Mouse (Mus musculus): ENCODE measurements at regions not wholly inside any gene's neighbourhood (a gene's known extent, or its start where the extent isn't known, plus 50 kb on each side); places are given as distances from the start of the nearest gene placed in this dataset.

GRCm38 (mm10) chr5:100982573-100982936 lies 137.0 kb downstream of the Gpat3 start:
- Histone ChIP-seq H3K79me2 (ENCODE audit: control insufficient read depth, insufficient read depth, low read length, poor library complexity) (no peaks in the 10 kb centered on the region), H3K27me3 (ENCODE audit: control insufficient read depth in 1 of 2, insufficient read depth in 2 of 2, low read length in 2 of 2) (no peaks in the 10 kb centered on the region), H3K36me3 (ENCODE audit: control insufficient read depth in 1 of 2, insufficient read depth in 2 of 2, low read length in 2 of 2) (no peaks in the 10 kb centered on the region), H3K27ac (ENCODE audit: control insufficient read depth, low read depth, low read length) (no peak overlapping the region), H3K9ac (ENCODE audit: control insufficient read depth, low read depth, low read length, poor library complexity, severe bottlenecking) (no peak overlapping the region), H3K4me3 (ENCODE audit: control insufficient read depth in 1 of 2, insufficient read depth in 1 of 2, low read depth in 2 of 2, low read length in 2 of 2) (no peak overlapping the region), H3K4me1 (ENCODE audit: control insufficient read depth in 1 of 2, insufficient read depth in 2 of 2, low read length in 2 of 2) (no peaks in the 10 kb centered on the region), H3K9me3 (replicated peaks; ENCODE audit: insufficient read depth, low read length) (no peaks in the 10 kb centered on the region)
- TF ChIP-seq GATA1 (IDR thresholded peaks at IDR 0.05; ENCODE audit: low read depth, low read length) (no peak), SMC3 (IDR thresholded peaks at IDR 0.05; ENCODE audit: low read depth, low read length) (no peak), SIN3A (IDR thresholded peaks at IDR 0.05; ENCODE audit: low read length) (no peak), RAD21 (IDR thresholded peaks at IDR 0.05; ENCODE audit: low read depth, low read length) (no peak), ZC3H11A (IDR thresholded peaks at IDR 0.05; ENCODE audit: low read depth, low read length) (no peak), TBP (IDR thresholded peaks at IDR 0.05; ENCODE audit: low read depth, low read length) (no peak), TCF12 (IDR thresholded peaks at IDR 0.05; ENCODE audit: low read depth, low read length) (no peak)
- DNase-seq (ENCODE audit: low read depth, low spot score) = no peak

- H3K9ac ChIP-seq (ENCODE audit: control insufficient read depth, low read depth, low read length, poor library complexity, severe bottlenecking) = no peak overlapping the region
- no peaks in the 10 kb centered on the region for H3K27me3 ChIP-seq (ENCODE audit: control insufficient read depth in 1 of 2, insufficient read depth in 2 of 2, low read length in 2 of 2)
- H3K9me3 ChIP-seq (replicated peaks; ENCODE audit: insufficient read depth, low read length) = no peaks in the 10 kb centered on the region
- H3K79me2 ChIP-seq (ENCODE audit: control insufficient read depth, insufficient read depth, low read length, poor library complexity) = no peaks in the 10 kb centered on the region
- no peaks in the 10 kb centered on the region for H3K4me1 ChIP-seq (ENCODE audit: control insufficient read depth in 1 of 2, insufficient read depth in 2 of 2, low read length in 2 of 2)
- no peak overlapping the region for H3K4me3 ChIP-seq (ENCODE audit: control insufficient read depth in 1 of 2, insufficient read depth in 1 of 2, low read depth in 2 of 2, low read length in 2 of 2)
- H3K36me3 ChIP-seq (ENCODE audit: control insufficient read depth in 1 of 2, insufficient read depth in 2 of 2, low read length in 2 of 2) = no peaks in the 10 kb centered on the region
- no peak for DNase-seq (ENCODE audit: low read depth, low spot score)
- TF ChIP-seq USF1 (IDR thresholded peaks at IDR 0.05; ENCODE audit: low read depth, low read length) (no peak), TAL1 (IDR thresholded peaks at IDR 0.05; ENCODE audit: low read length) (no peak), ZC3H11A (IDR thresholded peaks at IDR 0.05; ENCODE audit: low read depth, low read length) (no peak), KAT2A (conservative IDR thresholded peaks at IDR 0.05; ENCODE audit: low read depth, low read length) (no peak), NELFE (IDR thresholded peaks at IDR 0.05; ENCODE audit: low read depth, low read length) (no peak), POLR2AphosphoS5 (IDR thresholded peaks at IDR 0.05; ENCODE audit: borderline replicate concordance, low read depth, low read length) (no peak), BHLHE40 (IDR thresholded peaks at IDR 0.05; ENCODE audit: borderline replicate concordance, low read depth, low read length) (no peak), JUND (IDR thresholded peaks at IDR 0.05; ENCODE audit: low read depth, low read length) (no peak), MEF2A (IDR thresholded peaks at IDR 0.05; ENCODE audit: extremely low read depth, insufficient replicate concordance, low read depth, low read length, poor library complexity, severe bottlenecking) (no peak), TBP (IDR thresholded peaks at IDR 0.05; ENCODE audit: low read depth, low read length) (no peak)
- H3K27ac ChIP-seq (ENCODE audit: control insufficient read depth, low read depth, low read length) = no peak overlapping the region
Observed at GRCm38 (mm10) chr5:100981849-100982572, 136.5 kb downstream of the Gpat3 start.
